Mouse (Mus musculus): ENCODE results near the gene Wfdc15b.
"Not testable (repeated sequence)": the region's sequence is repeated elsewhere in the genome, so short reads cannot be mapped to it uniquely, and the experiment has no call there.

Wfdc15b gene

DNA sequence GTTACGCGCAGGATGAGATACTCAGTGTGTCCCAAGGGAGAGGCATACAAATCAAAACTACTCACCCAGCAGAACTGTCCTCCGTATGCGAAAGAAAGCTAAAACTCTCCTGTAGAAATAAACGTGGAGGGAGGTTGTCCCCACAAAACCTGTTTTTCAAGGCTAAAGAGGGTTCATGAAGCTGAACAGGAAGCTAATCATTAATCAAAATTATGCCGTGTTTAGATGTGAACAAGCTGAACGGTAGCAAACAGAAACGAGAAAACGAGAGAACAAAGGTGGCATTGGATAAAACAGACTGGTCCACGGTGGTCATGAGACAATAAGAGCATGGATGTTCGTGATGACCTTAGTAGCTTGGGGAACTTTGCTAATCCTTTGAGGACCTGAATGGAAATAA lies at the start of gene Wfdc15b:
Gene Wfdc15b, minus strand, starts transcription at position 139 of the 400 bp plus-strand sequence.
- no peak for DNase-seq

DNA sequence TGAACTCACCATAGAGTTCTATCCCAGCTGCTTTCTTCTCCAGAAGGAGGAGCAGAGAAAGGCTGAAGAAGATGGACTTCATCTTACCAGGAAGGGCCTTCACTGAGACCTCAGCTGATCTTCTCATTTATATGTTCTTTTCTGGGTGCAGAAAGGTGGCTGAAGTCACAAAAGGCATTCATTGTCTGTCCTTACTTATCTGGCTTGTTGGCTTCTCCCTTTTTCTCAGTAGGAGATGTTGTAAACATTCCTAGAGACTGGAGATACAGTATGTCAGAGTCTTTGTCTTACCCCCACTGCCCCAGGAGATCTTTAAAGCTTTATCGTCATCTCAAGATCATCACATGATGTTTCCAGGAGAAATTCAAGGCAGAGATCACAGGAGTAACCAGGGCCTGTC lies 35.1 kb upstream of the Wfdc15b start, which contains the start of gene Svs3b:
Gene Svs3b, minus strand, starts transcription at position 101 of the 400 bp plus-strand sequence.
- DNase-seq, result not testable (repeated sequence)

DNA sequence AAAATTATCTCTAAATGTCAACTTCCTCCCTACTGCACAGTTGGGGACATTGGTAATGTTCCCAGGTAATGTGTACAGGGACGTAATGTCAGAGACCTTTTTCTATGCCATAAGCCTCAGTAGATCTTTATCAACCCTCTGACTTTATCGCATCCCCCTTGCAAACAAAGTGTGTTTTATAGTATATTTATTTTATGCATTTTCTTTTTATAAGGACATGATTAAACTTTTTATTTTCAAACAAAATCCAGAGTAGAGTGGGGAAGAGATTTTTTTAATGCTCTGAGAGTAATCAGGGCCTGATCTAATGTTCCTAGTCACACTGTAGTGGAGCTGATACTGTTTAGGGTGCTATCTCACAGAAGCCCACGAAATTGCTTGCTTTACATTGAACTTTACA lies 16.9 kb upstream of the Wfdc15b start, which contains the start of gene Svs2:
Gene Svs2, minus strand, starts transcription at position 101 of the 400 bp plus-strand sequence.
- DNase-seq, result no peak

DNA sequence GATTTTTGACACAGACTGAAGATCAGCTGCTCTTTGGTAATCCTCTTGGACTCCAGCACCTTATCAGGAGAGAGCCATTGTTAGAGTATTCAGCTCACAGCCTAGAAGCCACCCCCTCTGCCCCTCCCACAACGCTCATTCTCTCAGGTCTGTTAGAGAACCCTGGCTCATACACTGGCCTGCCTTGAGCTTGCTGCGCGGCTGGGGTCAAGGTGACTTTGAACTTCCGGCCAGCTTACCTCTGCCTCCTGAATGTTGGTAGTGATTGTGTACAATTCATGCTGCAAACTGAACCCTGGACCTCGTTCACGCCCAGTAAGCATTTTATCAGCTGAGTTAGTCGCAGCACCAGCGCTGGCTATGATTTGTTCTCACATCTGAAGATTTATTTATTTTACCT lies 11.2 kb upstream of the Wfdc15b start:
- DNase-seq, result no peak

DNA sequence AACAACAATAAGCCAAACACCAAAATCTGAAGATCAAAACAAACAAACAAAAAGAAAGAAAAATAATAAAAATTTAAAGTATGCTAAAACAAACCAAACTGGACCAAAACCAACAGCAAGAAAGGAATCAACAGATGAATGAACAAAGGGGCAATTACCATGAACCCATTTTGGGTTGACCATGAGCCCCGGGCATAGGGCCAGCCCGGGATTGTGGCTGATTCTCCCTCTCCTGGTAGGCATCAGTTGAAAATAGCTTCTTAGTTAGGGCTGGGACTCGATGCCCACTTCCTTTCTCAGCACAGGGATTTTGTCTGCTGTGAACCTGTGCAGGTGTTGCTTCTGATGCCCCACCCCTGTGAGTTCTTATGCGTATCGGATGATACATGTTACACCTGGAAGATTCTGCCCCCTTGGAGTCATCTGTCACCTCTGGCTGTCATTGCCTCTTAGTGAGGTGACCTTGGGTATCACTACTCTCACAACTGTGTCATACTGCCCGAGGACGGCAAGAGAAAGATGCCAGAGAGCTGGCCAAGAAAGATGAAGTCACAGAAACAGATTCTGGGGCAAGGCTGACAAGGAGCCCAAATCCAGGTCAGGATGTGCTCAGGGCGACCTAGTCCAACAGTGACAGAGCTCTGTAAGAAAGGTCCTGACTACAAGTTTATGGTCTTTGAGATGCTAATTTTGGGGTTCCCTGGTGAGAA lies 7.1 kb upstream of the Wfdc15b start:
- DNase-seq, result peak; percentile 5

DNA sequence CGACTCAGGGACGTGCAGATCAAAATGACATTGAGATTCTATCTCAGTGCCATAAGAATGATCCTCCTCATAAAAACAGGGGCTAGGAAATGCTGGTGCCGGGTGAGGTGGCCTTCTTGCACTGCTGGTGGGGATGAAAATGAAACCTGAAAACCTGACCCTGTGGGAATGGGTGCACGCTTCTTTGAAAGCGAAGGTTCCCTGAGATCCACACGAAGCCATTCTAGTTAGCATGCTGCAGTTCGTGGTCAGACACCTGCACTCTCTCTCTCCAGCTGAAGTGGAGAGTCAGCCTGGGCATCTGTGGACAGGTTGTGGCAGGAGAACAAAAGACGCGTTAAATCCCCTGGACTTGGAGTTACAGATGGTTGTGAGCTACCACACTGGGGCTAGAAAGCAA lies 2.2 kb downstream of the Wfdc15b start:
- DNase-seq, result no peak

DNA sequence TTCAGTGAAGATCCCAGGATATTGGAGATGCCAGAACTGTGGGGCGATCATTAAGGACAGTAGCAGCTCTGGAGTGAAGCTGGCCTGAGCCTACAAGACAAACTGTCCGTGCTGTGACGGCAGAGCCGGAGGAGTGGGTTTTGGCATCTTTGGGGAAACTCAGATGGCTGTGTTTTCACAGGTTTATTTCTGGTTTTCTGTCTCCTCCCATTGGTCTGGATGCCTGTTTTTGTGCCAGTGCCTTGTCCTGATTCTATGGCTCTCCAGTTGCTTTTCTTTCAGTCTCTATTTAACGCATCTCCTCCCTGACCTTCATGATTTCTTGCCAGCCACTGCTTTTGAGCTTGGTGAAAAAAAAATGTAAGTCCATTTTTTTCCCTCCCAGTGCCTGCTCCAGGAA lies 8.7 kb downstream of the Wfdc15b start:
- peak; percentile 17 for DNase-seq

DNA sequence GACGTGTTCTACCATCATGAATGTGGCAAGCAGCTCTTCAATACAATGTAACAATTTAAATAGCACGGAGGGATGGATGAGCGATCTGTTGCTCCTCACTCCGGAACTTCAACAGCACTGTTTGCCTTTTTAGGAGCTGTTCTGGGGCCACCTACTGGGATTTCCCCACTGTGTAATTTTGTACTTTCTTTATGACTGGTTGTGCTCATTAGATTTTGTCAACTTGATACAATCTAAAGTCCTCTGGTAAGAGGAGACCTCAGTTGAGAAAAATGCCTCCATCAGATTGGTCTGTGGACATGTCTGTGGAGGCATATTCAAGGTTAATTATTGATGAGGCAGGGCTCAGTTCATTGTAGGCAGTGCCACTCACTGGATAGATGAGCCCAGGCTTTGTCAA lies 10.6 kb downstream of the Wfdc15b start:
- DNase-seq, result no peak

DNA sequence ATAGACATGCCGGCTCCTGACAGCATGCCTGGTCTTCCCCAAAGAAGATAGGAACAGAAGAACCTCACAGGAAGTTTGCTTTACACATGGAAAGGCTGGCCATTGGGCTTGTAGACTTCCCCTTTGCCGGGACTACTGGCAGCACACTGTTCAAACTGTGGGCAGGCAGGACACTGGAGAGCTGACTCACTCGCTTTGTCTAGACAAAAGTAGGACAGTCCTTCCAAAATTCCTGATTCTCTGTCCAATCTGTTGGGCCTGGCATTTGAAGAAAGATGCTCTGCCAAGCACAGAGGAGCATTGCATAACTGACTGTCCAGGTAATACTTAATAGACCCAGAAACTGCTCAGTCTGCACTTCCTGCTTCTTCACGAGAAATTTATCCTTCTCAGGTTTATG lies 14.8 kb downstream of the Wfdc15b start:
- peak; percentile 88 for DNase-seq

DNA sequence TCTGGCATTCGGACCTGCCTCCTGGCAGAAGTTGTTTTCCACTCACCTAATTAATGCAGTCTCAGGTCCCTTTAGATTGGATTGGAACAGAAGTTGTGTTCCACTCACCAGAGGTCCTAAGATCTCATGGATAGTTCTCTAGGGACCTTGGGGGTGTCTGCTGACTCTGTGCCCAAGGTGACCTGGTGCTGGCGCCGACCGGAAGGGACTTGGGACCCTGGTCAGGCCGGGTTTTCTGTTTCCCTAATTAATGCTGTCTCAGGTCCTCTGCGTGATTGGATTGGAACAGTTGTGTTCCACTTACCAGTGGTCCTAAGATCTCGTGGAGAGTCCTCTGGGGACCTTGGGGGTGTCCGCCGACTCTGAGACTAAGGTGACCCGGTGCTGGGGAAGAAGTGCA lies 15.4 kb downstream of the Wfdc15b start:
- DNase-seq, result peak; percentile 10

DNA sequence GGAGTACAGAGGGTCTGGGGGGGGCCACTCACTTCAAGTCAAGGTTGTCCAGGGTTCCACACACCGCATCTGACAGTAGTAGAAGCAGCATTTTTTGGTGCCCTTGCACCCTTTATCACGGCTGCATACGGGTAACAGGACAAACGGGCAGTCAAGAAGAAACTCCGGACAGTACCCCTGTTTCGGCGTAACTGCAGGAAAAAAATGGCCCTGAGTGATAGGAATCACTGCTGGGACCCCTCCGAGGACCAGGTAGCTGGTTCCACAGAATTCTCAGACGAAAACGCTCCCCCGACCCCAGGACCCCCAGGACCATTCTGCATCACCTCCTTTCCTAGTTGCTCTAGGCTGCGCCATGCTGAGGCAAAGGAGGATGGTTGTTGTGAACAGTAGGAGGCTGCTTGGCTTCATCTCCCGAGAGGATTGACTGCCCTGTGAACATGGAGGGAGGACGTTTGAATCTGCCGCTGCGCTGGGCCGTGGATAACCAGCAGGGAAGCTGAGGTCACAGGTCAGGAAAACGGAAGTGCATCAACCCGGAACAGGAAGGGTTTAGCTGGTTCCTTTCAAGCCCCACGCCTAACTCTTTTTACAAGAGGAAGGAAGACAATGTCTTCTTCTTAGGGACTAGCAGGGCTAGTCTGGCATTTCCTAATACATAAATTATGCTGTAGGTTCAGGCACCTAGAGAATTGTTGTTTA lies 21.7 kb downstream of the Wfdc15b start, which contains the start of gene Wfdc15a:
Gene Wfdc15a, minus strand, starts transcription at position 505 of the 702 bp plus-strand sequence.
- DNase-seq, result no peak

DNA sequence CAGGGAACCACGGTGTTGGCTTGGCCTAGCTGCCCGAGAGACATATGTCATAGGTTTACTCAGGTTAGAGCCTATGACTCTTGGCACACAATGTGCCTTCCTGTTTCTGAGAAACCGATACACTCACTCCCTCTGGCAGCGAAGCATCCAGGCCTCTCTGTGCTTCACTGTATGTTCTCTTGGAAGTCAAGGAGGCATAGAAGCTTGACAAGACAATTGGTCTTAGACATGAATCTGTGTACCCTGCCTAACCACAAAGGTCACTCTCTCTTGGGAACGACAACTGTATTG lies 24.8 kb downstream of the Wfdc15b start:
- DNase-seq, result no peak

DNA sequence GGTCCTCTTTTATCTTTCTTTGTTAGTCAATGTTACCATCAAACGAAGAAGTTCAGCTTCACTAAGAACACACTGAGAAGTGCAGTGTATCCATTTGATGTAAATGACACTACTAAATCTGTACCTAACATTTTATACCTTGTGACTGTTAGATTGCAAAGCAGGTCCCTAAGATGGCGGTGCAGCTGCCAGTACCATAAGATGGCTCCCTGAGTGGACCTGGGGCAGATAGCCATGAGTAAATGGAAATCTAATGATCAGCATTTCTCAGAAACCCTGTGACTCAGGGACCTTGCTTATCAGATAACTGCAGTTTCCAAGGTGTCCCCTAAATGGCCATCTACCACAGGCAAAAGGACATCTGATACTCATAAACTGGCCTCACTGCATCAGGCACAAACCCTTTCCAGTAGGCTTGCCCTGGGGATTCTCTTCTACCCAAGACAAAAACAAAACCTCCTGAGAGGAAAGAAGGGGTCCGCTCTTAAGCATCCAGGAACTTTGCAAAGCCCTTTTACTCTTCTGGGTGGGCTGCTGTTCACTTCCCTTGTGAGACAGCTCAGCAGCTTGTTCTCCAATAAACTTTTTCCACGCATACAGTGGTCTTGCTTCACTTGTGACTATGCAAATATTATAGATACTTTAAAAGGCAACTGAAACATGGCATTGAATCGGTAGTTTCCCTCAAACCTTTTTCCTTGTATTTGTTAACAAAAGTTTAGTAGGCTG lies 25.3 kb downstream of the Wfdc15b start:
- DNase-seq, result no peak

DNA sequence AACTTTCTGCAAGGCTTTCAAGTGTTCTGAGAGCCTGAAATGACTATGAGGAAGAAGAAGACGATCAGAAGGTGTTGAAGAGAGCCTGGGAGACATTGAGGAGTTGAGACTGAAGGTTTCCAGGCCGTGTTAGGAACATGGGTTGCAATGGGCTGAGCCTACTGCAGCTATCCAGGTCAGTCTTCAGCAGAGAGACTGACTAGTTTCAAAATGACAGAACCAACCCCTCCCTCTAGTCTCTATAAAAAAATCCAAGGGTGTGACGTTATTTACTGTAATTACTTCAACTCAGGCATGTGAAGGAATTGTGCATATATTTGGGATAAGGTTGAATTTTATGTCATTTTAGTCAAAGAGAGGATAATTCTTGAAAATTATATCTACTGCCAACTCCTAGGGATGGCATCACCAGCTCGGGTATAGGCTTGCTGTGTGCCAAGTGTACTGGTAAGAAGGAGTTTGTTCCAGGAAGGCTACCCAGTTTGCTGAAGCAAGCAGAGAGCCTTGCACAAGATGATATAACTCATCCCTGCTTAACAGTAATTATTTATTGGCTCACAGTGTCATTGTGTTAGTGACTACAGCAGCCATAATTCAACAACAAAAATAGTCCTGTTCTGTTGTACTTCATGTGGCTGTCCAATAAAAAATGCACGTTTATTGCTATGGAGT lies 26.4 kb downstream of the Wfdc15b start:
- DNase-seq, result no peak

DNA sequence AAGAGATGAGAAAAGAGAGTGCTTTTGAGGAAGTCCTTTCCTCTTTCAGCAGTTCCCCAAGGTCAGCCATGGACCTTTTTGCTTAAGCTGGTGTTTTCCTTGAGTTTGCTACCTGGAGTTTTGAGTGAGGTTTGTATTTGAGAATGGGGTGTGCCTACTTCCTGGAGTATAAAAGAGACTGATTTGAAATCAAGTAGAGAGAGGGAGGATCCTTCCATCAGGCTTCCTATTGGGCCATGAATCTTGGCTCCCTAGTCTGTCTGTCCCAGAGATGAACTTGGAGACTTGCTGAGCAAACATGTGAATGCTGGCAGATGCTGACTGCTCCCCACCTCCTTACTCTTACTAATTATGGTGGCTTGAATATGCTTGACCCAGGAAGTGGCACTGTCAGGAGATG lies 29.2 kb downstream of the Wfdc15b start:
- no peak for DNase-seq

DNA sequence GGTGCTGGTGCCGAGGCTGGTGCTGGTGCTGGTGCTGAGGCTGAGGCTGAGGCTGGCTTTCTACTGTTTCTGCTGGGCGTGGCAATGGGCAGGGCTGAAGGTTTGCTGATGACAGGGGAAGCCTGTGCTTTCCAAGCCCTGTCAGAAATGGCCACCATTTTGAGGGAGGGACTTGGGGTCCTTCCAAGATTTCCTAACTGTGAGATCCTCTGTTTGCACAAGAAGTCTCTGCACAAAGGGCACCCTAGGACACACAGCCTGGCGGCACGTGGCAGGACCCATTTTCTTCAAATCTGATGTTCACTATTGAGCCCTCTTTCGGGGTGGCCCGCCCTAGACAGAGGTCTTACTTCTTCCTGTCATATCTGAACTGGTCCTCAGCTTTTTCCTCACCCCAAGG lies 30.9 kb downstream of the Wfdc15b start, which contains the start of gene Wfdc12:
Gene Wfdc12, minus strand, starts transcription at position 33 of the 400 bp plus-strand sequence.
- DNase-seq, result no peak

DNA sequence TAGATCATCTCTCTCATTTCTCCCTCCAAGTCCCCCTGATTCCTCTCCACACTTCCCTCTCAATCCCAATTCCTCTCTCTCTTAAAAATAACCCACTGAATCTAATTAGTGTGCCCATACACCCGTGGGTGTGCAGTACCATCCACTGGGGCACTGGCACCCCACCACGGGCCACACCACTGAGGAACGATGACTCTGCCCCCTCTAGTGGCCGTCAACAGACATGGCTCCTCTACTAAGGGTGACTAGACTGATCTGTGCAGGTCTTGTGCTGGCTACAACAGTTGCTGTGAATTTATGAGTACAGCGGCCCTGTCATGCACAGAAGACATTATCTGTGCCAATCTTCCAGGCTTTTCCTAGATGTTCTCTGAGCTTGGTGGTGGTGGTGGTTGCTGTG lies 32.7 kb downstream of the Wfdc15b start:
- no peak for DNase-seq

DNA sequence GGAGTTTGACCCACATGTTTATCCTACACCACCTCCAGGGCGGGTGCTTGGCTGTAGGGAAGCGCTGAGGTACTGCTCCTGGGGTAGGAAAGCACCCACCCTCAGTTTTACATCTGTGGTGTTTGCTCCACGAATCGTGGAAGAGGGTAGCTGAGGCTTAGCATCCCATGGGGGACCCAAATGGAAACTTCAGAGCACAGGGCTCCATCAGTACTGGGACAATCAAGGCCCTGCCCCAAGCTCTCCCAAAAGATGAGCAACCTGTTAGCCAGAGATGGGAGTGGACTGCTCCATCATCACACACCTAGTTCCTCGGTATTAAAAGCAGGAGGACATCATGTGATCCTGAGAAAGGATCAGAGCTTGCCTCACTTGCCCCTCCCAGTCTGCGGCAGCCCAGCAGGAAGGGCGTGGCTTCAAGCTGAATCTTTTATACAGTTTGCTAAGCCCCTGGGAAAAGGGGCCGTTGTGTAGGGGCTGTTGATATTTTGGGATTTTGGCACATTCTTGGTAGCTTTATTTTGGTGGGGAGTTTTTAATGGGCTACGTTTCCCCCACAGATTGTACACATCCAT lies 37.2 kb downstream of the Wfdc15b start:
- no peak for DNase-seq

DNA sequence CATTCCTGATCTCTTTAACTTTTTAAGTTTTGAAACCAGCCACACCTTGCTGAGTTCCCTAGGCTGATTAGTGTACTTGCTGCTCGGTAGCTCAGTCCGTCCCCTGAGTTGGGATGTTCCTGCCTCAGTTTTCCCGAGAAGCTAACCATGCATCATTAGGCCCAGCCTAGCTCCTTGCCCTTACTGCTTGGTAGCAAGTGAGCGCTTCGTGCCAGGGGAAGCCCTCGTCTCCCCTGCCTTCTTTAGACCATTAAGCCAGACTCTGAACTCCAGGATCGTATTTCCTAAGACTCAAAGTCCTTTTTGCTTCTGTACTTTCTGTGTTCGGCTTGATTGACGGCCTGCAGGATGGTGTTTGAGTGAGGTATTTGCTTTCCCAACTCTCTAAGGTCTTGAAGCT lies 38.1 kb downstream of the Wfdc15b start:
- DNase-seq, result no peak

DNA sequence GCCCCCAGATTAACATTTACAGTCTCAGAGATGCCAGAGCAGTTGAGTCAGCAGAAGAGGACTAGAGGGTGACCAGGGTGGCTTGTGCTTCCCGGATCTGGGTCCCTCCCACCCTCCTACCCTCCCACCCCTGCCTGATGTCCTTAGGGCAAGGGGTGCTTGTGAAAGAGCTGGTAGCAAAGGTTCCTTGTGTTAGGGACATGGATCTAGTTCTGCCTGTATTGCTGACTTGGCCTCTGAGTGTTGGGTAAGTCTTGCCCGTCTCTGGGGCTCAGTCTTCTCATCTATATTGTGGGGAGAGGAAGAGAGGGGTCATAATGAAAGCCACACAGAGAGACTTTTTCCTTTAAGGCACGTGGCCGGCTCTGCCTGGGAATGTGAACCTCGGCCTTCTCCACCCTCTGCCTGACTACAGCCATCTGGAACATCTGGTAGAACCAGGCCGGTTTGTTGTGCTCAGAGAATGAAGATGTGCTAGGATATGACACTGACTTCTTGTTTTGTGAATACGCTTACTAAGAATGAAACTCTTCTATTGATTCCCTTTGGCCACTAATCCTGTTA lies 38.7 kb downstream of the Wfdc15b start, which contains the start of gene Wfdc5:
Gene Wfdc5, minus strand, starts transcription at position 51 of the 564 bp plus-strand sequence.
- DNase-seq, result no peak

DNA sequence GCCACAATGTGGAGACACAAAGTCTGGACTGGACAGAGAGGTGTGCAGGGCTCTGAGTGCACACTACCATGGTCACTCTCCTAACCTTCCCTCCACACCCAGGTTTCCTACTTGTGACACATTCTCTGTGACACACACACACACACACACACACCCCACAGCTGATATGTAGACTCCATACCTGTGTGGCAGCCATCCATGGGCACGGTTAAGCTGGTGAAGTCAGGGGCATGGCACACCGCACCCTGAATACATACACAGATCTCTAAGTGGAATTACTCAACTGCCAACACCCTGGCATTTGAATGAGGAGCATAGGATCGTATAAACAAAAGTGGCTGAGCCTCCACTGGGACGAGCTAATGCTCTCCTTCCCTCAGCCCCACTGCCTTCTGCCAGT lies 40.7 kb downstream of the Wfdc15b start:
- no peak for DNase-seq

DNA sequence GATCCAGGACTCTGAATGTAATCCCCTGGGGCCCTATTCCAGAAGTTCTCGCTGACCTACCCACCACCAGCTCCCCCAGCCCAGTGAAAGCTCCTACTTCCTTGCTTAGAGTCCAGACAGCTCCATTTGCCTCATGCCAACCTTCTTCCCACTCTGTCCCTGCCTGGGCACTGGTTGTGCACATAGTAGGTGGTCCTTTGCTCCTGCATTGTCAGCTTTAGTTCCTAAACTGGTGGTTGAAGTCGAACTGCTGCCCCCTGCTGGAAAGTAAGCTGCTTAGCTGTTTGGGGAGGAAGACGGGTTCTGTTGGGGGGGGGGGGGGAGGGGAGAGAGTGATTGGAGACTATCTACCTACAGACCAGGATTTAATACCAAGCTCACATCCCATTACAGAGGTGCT lies 41.3 kb downstream of the Wfdc15b start:
- no peak for DNase-seq

Data from cerebellum, adult 9-11 months (tissue).